In genomic region chr6:24527155-24528063, GRCm38 (mm10) we compare ENCODE assay signal across 8 mouse cellular contexts. TPM values are rescaled to one million over a fixed set of nuclear protein-coding genes. Genes with fewer than 3 reads are reported as not detected.
DNase-seq lines count a peak whose midpoint lies in the region; ATAC-seq and TF ChIP-seq lines count a peak whose summit lies in the region.

Gene Ndufa5, minus strand, starts transcription at chr6:24528013.

- ATAC-seq in activated CD4-positive, CD25-positive, alpha-beta regulatory T cell, adult 4 months = peak; percentile 90

- DNase-seq in gastrocnemius, adult 8-10 months (ENCODE audit: low spot score in 2 of 2) = peak; percentile 87 to 93
- peak; percentile 91 for DNase-seq in hindlimb bud, embryonic 11.5 days (ENCODE audit: extremely low spot score, low read depth, low spot score)
- DNase-seq in left cerebral cortex, adult 8-10 months (ENCODE audit: low spot score in 2 of 2) = peak; percentile 72 to 91
- DNase-seq in right cerebral cortex, postnatal 10 days (ENCODE audit: low spot score in 2 of 2) = peak; percentile 95
- DNase-seq in urinary bladder, postnatal 25 days (ENCODE audit: low spot score) = peak; percentile 76

- H3K9me3 ChIP-seq in megakaryocyte, embryonic 14.5 days = no peaks in the 10 kb centered on the region

- TF ChIP-seq CTCF in cortical plate, adult 2 months (IDR thresholded peaks at IDR 0.05; ENCODE audit: extremely low read depth, insufficient read depth, low read length) = no peak

- H3K4me1 ChIP-seq in cortical plate, adult 2 months (ENCODE audit: control insufficient read depth, insufficient read depth, low read length) = peaks cover 4% of the 10 kb centered on the region; the same call in 1 of the 2 replicates
- peaks cover 42% of the 10 kb centered on the region for H3K4me1 ChIP-seq in megakaryocyte, embryonic 14.5 days

- peak within 1 kb of the TSS; percentile 85 for H3K4me3 ChIP-seq in cortical plate, adult 2 months (ENCODE audit: insufficient read depth, low read length)
- peak within 1 kb of the TSS; percentile 100 for H3K4me3 ChIP-seq in megakaryocyte, embryonic 14.5 days (replicated peaks)

- peaks cover 19% of the 10 kb centered on the region for H3K36me3 ChIP-seq in megakaryocyte, embryonic 14.5 days (replicated peaks; ENCODE audit: low read length)

- H3K27ac ChIP-seq in cortical plate, adult 2 months (ENCODE audit: insufficient read depth, low read length) = peak within 1 kb of the TSS; percentile 26

- no peaks in the 10 kb centered on the region for H3K27me3 ChIP-seq in megakaryocyte, embryonic 14.5 days (replicated peaks)

- TF ChIP-seq POLR2A in cortical plate, adult 2 months (IDR thresholded peaks at IDR 0.05; ENCODE audit: extremely low read depth, insufficient read depth, low read length) = peak; percentile 75

RNA-seq across cellular contexts. Expression of gene Ndufa5, which starts in this region (rescaled TPM):
- 100 to 1,000 TPM; 167 to 191 TPM for polyA plus RNA-seq in activated CD4-positive, CD25-positive, alpha-beta regulatory T cell, adult 4 months (2017; shearing (Covaris generic))
- polyA plus RNA-seq in cortical plate, adult 2 months (2012; rRNA removed) = 92.3 and 96.3 TPM in 2 replicates
- total RNA-seq in gastrocnemius, adult 8-10 months (2022) = 100 to 1,000 TPM; 471 to 626 (median 563) TPM
- total RNA-seq in left cerebral cortex, adult 8-10 months (2022) = 100 to 1,000 TPM; 252 to 307 (median 286) TPM
- 4.3 TPM in 1 of 2 replicates, not detected in the other for polyA plus RNA-seq in megakaryocyte, embryonic 14.5 days (2012; ENCODE audit: insufficient read depth, low replicate concordance)

Comparison
In these comparisons a context has a peak if more than half of its experiments do, and no peak if none do; other contexts are left out.
1. Peak in every context shown above with its lines: DNase-seq, ATAC-seq, H3K4me3 ChIP-seq and H3K27ac ChIP-seq.
2. RNA of gene Ndufa5 (polyA plus RNA-seq): 167 to 191 TPM in activated CD4-positive, CD25-positive, alpha-beta regulatory T cell, adult 4 months and 92.3 to 96.3 TPM in cortical plate, adult 2 months; 4.3 TPM in megakaryocyte, embryonic 14.5 days; every median in the first group is over 10 times any median in the second.